Mouse (Mus musculus) ES-Bruce4 (cell line): ENCODE results near the gene Klc1. TPM values are rescaled to one million over a fixed set of nuclear protein-coding genes. Genes with fewer than 3 reads are reported as not detected.
"Not testable (repeated sequence)": the region's sequence is repeated elsewhere in the genome, so short reads cannot be mapped to it uniquely, and the experiment has no call there.

Source experiments
- H3K27ac ChIP-seq: 2 replicates; pipeline ENCODE4 v1.5.1; 2012; ENCODE audit warnings: low read length, inconsistent platforms; ENCODE audit not compliant: insufficient read depth
- H3K27me3 ChIP-seq: 2 replicates; pipeline ENCODE4 v1.6.1; 2012; ENCODE audit warnings: mild to moderate bottlenecking, low read length, inconsistent platforms; ENCODE audit not compliant: control insufficient read depth, poor library complexity, insufficient read depth, severe bottlenecking
- H3K36me3 ChIP-seq: 2 replicates; pipeline ENCODE4 v1.6.1; 2012; ENCODE audit warnings: inconsistent platforms, mild to moderate bottlenecking, low read length, moderate library complexity; ENCODE audit not compliant: control insufficient read depth, poor library complexity, insufficient read depth, severe bottlenecking
- H3K4me1 ChIP-seq: one replicate; pipeline ENCODE4 v1.8.1; 2011; ENCODE audit warnings: low read length; ENCODE audit not compliant: control insufficient read depth, insufficient read depth
- H3K4me3 ChIP-seq: 2 replicates; pipeline ENCODE4 v1.5.1; 2011; ENCODE audit warnings: low read depth, mild to moderate bottlenecking, low read length
- H3K9ac ChIP-seq: 2 replicates; pipeline ENCODE4 v1.6.1; 2012; ENCODE audit warnings: low read depth, mild to moderate bottlenecking, inconsistent platforms; ENCODE audit not compliant: poor library complexity, severe bottlenecking
- H3K9me3 ChIP-seq: replicated peaks from 2 replicates; pipeline ENCODE4 v1.6.1; 2012; ENCODE audit warnings: mild to moderate bottlenecking, low read length, inconsistent platforms; ENCODE audit not compliant: control insufficient read depth, poor library complexity, insufficient read depth, severe bottlenecking
- CTCF ChIP-seq: IDR thresholded peaks from one replicate; pipeline ENCODE4 v1.8.1; 2011; ENCODE audit warnings: low read depth, low read length
- EP300 ChIP-seq: IDR thresholded peaks from 2 replicates; pipeline ENCODE4 v1.6.1; 2011; ENCODE audit warnings: low read depth, low read length; ENCODE audit not compliant: insufficient read depth
- POLR2A ChIP-seq: IDR thresholded peaks from one replicate; pipeline ENCODE4 v1.8.1; 2011; ENCODE audit warnings: low read length; ENCODE audit not compliant: insufficient read depth
- polyA plus RNA-seq: library from polyadenylated mRNA; stranded (reverse); fragments of >200 nt; gene quantifications from 2 replicates; pipeline ENCODE4 v1.2.4, GENCODE M21; 2011; ENCODE audit warnings: low read depth; ENCODE audit not compliant: missing spikeins, insufficient read depth, insufficient read length

Klc1 gene
- polyA plus RNA-seq, result 92.2 and 92.5 TPM in 2 replicates

- H3K9ac ChIP-seq, result peak within 1 kb of the TSS; percentile 72
- no peaks in the 10 kb centered on the region for H3K36me3 ChIP-seq
- peaks cover 5% of the 10 kb centered on the region for H3K4me1 ChIP-seq
Measured at GRCm38 (mm10) chr12:111758381-111759175, at the start of gene Klc1. TSS of gene Klc1 (plus strand) at chr12:111758849.

GRCm38 (mm10) chr12:111710091-111710490 lies 48.6 kb upstream of the Klc1 start:
- H3K9me3 ChIP-seq, result no peaks in the 10 kb centered on the region
- peaks cover 14% of the 10 kb centered on the region for H3K36me3 ChIP-seq
- no peaks in the 10 kb centered on the region for H3K27me3 ChIP-seq
- no peaks in the 10 kb centered on the region for H3K4me1 ChIP-seq
- H3K4me3 ChIP-seq, result no peak overlapping the region
- TF ChIP-seq EP300 (no peak), CTCF (no peak), POLR2A (no peak)
- H3K27ac ChIP-seq, result no peak overlapping the region
- no peak overlapping the region for H3K9ac ChIP-seq

More at GRCm38 (mm10) chr12:111758381-111759175, at the start of gene Klc1:
- Histone ChIP-seq H3K27ac (no peak within 1 kb of the TSS), H3K9me3 (no peaks in the 10 kb centered on the region), H3K4me3 (peak within 1 kb of the TSS; percentile 93), H3K27me3 (no peaks in the 10 kb centered on the region)
- TF ChIP-seq POLR2A (peak; percentile 58), CTCF (no peak), EP300 (no peak)

GRCm38 (mm10) chr12:111712476-111712875 lies 46.2 kb upstream of the Klc1 start:
- Histone ChIP-seq H3K36me3 (peaks cover 14% of the 10 kb centered on the region), H3K9me3 (no peaks in the 10 kb centered on the region), H3K27ac (no peak overlapping the region), H3K4me3 (peak overlapping the region; percentile 78), H3K9ac (peak overlapping the region; percentile 79), H3K4me1 (no peaks in the 10 kb centered on the region), H3K27me3 (no peaks in the 10 kb centered on the region)
- TF ChIP-seq EP300 (no peak), CTCF (no peak), POLR2A (no peak)

GRCm38 (mm10) chr12:111713004-111713651 lies 45.5 kb upstream of the Klc1 start, which contains the start of the genes Bag5 and Apopt1:
TSS of gene Bag5 (minus strand) at chr12:111713257.
TSS of gene Apopt1 (plus strand) at chr12:111713261.
- H3K9me3 ChIP-seq, result no peaks in the 10 kb centered on the region
- no peak within 1 kb of the TSS for H3K27ac ChIP-seq
- H3K4me3 ChIP-seq, result peak within 1 kb of the TSS; percentile 78
- peaks cover 14% of the 10 kb centered on the region for H3K36me3 ChIP-seq
- H3K27me3 ChIP-seq, result no peaks in the 10 kb centered on the region
- peak within 1 kb of the TSS; percentile 79 for H3K9ac ChIP-seq
- no peaks in the 10 kb centered on the region for H3K4me1 ChIP-seq
- TF ChIP-seq EP300, result no peak
- peak; percentile 41 for TF ChIP-seq POLR2A

DNA sequence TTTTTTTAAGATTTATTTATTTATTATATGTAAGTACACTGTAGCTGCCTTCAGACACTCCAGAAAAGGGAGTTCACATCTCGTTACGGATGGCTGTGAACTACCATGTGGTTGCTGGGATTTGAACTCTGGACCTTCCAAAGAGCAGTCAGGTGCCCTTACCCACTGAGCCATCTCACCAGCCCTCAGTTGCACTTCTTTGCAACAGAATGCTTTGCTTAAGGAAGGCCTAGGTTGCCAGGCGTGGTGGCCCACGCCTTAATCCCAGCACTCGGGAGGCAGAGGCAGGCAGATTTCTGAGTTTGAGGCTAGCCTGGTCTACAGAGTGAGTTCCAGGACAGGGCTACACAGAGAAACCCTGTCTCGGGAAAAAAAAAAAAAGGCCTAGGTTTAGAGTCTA lies 44.8 kb upstream of the Klc1 start:
- peak overlapping the region; percentile 49 for H3K4me3 ChIP-seq
- H3K4me1 ChIP-seq, H3K27ac ChIP-seq, H3K27me3 ChIP-seq, H3K9me3 ChIP-seq: not testable (repeated sequence)
- peaks cover 13% of the 10 kb centered on the region for H3K36me3 ChIP-seq
- peak overlapping the region; percentile 79 for H3K9ac ChIP-seq

DNA sequence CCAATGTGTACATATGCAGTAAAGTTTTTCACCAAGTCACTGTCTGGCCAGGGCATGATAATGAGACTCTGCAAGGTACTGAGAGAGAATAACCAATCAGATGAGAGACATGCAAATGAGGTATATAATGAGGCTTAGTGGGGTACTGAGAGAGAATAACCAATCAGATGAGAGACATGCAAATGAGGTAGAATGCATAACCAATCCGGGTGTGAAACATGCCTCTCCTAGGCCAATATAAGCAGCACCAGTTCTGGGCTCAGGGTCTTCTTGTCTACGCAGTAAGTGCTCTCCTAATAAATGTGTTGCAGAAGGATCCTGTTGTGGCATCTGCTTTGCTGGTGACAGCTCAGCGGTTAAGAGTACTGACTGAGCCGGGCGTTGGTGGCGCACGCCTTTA lies 42.1 kb upstream of the Klc1 start:
- TF ChIP-seq POLR2A (no peak), CTCF (no peak), EP300 (no peak)
- H3K4me3 ChIP-seq, result no peak overlapping the region
- H3K9me3 ChIP-seq, result no peaks in the 10 kb centered on the region
- no peaks in the 10 kb centered on the region for H3K36me3 ChIP-seq
- H3K27ac ChIP-seq, result no peak overlapping the region
- H3K27me3 ChIP-seq, result no peaks in the 10 kb centered on the region
- peaks cover 2% of the 10 kb centered on the region for H3K4me1 ChIP-seq
- H3K9ac ChIP-seq, result no peak overlapping the region
